Mouse (Mus musculus): ENCODE measurements at regions not wholly inside any gene's neighbourhood (a gene's known extent, or its start where the extent isn't known, plus 50 kb on each side); places are given as distances from the start of the nearest gene placed in this dataset.
"Not testable (repeated sequence)": the region's sequence is repeated elsewhere in the genome, so short reads cannot be mapped to it uniquely, and the experiment has no call there.

DNA sequence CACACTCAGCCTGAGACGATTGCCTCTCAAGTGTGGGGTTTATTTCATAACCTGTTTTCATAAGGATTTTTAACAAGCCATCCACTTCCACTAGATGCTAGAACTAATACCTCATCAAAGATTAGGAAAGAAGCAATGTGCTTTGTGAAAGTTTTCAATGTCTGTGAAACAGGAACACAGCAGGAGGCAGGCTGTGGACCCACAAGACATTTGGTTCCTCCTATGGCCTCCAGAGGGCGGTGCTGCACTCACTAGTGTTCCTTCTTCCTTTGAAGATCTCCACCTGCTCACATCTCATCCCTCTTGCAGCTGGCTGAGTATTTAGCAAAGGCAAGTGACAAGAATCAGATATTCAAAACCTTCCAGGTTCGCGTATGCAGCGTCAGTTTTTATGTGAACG lies 735.6 kb upstream of the Olfr1507 start:
- not testable (repeated sequence) for H3K27ac ChIP-seq (replicated peaks); H3K4me1 ChIP-seq; H3K27me3 ChIP-seq (replicated peaks); H3K4me3 ChIP-seq (replicated peaks); H3K9ac ChIP-seq (replicated peaks); H3K4me2 ChIP-seq; H3K9me3 ChIP-seq (replicated peaks); ATAC-seq (ENCODE audit: low FRiP score); H3K36me3 ChIP-seq
- WGBS: no CpG with 5 or more reads among the region's 6 CpGs

DNA sequence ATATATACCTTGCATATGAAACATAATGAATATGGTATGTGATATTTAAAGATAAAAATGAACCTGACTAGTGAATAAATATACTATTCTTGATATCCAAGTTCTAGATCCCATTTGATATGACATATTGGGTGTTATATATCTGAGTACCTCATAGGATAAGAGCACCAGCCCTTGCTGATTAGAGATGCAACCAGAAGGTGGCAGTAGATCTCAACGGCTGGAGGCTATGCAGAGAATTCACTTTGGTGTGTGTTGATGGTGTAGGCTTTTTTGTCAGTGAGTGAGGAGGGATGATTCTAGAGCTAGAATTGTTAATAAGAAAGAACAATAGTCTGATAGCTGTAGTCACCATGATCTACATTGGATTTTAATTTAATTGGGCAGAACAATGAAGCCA lies 729.2 kb upstream of the Olfr1507 start:
- not testable (repeated sequence) for ATAC-seq (ENCODE audit: low FRiP score); H3K4me3 ChIP-seq (replicated peaks); H3K4me1 ChIP-seq; H3K4me2 ChIP-seq; H3K27me3 ChIP-seq (replicated peaks); H3K36me3 ChIP-seq; H3K9me3 ChIP-seq (replicated peaks); H3K9ac ChIP-seq (replicated peaks); H3K27ac ChIP-seq (replicated peaks)
- no CpG with 5 or more reads among the region's 1 CpGs for WGBS

DNA sequence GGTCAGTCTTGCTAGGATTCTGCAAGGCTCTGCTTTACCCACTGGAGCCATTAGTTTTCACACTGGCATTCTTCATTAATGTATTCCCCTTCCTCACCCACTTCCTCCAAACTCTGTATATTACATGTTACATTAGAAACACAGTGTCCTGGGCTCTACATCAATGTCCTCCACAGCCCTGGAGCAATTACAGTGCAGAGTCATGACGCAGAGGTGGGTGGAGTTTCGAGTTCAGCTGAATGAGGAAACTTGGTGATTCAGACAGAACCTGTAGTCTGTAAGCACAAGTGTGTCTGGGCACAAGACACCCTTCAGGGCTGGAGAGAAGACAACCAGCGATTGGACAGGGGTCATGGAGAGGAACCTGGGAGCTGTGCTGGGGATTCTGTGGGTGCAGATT lies 715.0 kb upstream of the Olfr1507 start:
- not testable (repeated sequence) for H3K27me3 ChIP-seq (replicated peaks); H3K4me3 ChIP-seq (replicated peaks); H3K27ac ChIP-seq (replicated peaks); ATAC-seq (ENCODE audit: low FRiP score); H3K4me1 ChIP-seq; H3K4me2 ChIP-seq; H3K9me3 ChIP-seq (replicated peaks); H3K9ac ChIP-seq (replicated peaks); H3K36me3 ChIP-seq
- WGBS: no CpG with 5 or more reads among the region's 3 CpGs

DNA sequence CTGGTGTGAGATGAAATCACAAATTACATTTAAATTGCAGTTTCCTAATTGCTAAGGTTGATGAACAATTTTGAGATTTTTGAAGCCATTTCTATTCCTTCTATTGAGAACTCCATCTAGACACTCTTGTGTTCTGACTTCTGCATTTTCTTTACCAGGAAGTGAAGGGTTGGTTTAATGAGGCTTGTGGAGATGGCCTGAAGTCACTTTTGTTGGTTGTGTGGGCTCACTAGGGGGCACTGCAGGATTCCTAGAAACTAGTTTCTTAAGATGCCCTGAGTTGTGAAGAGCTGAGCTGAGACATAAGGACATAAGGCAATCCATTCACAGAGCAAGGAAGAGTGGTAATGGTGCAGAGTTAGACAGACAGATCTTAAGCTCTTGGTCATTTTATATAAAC lies 713.7 kb upstream of the Olfr1507 start:
- H3K9me3 ChIP-seq (replicated peaks); H3K4me1 ChIP-seq; H3K36me3 ChIP-seq; H3K27me3 ChIP-seq (replicated peaks); ATAC-seq (ENCODE audit: low FRiP score); H3K27ac ChIP-seq (replicated peaks); H3K9ac ChIP-seq (replicated peaks); H3K4me3 ChIP-seq (replicated peaks); H3K4me2 ChIP-seq: not testable (repeated sequence)

DNA sequence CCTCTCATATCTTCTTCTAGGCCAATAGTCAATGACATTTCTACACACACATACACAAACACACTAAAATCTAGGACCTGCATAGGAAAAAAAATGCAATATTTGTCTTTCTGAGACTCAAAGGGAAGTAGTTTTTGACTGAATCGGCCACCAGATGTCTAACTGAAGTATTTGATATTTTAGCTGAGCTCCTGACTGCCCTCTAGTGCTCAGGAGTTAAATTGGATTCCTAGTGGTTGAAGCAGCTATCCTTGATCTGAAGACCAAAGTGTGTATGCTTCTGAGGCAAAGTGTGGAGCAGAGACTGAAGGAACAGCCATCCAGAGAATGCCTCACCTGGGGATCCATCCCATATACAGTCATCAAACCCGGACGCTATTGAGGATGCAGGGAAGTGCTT lies 695.4 kb upstream of the Olfr1507 start:
- H3K9me3 ChIP-seq (replicated peaks); H3K4me3 ChIP-seq (replicated peaks): not testable (repeated sequence)
- WGBS: no CpG with 5 or more reads among the region's 3 CpGs

DNA sequence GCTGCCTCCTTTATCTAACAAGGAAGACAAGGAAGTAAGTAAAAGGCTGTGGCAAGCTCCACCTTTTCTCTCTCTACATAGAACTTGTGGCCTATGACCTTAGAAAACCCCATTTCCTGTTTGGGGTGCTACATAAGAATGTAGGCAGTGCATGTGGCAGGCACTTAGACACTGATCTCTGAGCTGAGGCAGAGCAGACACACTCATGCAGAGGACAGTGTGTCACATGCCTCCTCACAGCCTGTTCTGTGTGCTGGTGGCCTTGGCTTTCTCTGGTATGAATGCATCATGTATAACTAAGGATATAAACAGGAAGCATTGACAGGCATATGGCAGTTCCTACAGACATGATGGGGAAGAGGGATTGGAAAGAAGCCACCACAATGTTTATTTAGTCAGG lies 678.5 kb upstream of the Olfr1507 start:
- not testable (repeated sequence) for ATAC-seq (ENCODE audit: low FRiP score); H3K9ac ChIP-seq (replicated peaks); H3K36me3 ChIP-seq; H3K4me1 ChIP-seq; H3K27ac ChIP-seq (replicated peaks); H3K9me3 ChIP-seq (replicated peaks); H3K4me2 ChIP-seq; H3K27me3 ChIP-seq (replicated peaks); H3K4me3 ChIP-seq (replicated peaks)

More for the DNA sequence above, 695.4 kb upstream of the Olfr1507 start:
- not testable (repeated sequence) for H3K36me3 ChIP-seq; H3K4me2 ChIP-seq; ATAC-seq (ENCODE audit: low FRiP score); H3K27ac ChIP-seq (replicated peaks); H3K4me1 ChIP-seq; H3K27me3 ChIP-seq (replicated peaks); H3K9ac ChIP-seq (replicated peaks)

DNA sequence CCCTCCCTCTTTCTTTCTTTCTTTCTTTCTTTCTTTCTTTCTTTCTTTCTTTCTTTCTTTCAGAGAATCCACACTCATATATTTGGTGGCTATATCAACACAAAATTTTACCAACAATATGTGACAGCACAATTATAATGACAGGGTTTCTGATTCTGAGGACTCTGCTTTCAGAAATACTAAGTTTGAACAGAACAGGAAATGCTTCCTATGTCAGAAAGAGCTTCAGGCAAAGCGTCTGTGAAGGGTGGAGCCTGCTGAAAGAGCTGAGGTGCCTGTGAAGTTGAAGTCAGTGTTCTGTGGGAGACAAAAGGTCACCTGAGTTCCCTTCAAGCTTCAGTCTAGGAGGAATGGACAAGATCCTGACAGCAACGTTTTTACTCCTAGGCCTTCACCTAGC lies 670.8 kb upstream of the Olfr1507 start:
- WGBS: no CpG with 5 or more reads among the region's 2 CpGs

DNA sequence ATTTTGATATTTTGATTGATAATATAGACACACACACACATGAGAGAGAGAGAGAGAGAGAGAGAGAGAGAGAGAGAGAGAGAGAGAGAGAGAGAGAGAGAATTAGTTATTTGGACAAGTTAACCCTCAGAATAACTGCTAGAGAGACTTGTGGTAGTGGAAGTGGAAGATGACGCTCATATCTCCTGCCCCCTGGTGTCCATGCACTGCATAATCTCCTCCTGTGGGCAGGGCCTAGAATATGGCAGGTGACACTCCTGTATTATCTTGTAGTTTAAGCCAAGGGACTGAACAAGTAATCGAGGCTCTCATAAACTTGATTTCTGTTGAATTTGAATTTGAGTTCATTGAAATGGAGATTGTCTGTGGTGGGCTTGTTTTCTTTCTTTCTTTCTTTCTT lies 663.5 kb upstream of the Olfr1507 start:
- not testable (repeated sequence) for ATAC-seq (ENCODE audit: low FRiP score); H3K4me1 ChIP-seq; H3K27me3 ChIP-seq (replicated peaks); H3K27ac ChIP-seq (replicated peaks); H3K36me3 ChIP-seq; H3K4me2 ChIP-seq; H3K9ac ChIP-seq (replicated peaks); H3K9me3 ChIP-seq (replicated peaks); H3K4me3 ChIP-seq (replicated peaks)
- no CpG with 5 or more reads among the region's 2 CpGs for WGBS

More for the DNA sequence above, 670.8 kb upstream of the Olfr1507 start:
- H3K27me3 ChIP-seq (replicated peaks); ATAC-seq (ENCODE audit: low FRiP score); H3K4me2 ChIP-seq; H3K4me3 ChIP-seq (replicated peaks); H3K4me1 ChIP-seq; H3K36me3 ChIP-seq; H3K27ac ChIP-seq (replicated peaks); H3K9ac ChIP-seq (replicated peaks); H3K9me3 ChIP-seq (replicated peaks): not testable (repeated sequence)

DNA sequence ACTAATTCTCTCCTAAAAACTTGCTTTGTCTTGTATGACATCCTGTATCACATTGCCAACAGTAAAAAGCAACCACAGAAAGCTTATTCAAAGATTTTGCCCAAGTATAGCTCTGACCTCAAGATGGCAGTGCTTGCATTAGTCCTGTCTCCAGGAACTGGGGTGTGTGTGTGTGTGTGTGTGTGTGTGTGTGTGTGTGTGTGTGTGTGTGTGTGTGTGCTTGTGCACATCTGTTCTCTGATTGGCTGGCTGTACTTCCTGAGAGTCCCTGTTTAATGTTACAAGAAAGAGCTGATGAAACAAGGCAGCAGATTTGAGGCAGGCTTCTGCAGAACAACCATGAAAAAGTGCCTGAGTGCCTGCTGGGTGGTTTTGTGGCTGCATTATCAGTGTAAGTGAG lies 639.2 kb upstream of the Olfr1507 start:
- not testable (repeated sequence) for H3K4me2 ChIP-seq; H3K4me3 ChIP-seq (replicated peaks)

DNA sequence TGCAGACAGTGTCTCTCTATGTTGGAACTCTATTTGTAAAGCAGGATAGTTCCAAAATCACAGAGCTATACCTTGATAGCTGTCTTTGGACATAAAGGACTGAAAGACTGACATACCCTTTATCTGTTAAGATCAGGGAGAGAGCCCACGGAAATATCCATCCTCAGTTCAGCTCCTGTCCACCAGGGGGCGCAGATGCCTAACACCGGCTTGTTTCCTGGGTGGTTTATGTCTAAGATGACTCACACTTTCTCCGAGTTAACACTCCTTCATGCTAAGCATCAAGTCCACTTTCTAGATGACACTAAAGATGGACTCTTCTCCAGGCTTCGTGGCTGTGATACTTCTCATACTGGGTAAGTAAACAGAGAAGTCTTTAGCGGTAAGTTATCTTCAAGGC lies 636.8 kb upstream of the Olfr1507 start:
- H3K4me3 ChIP-seq (replicated peaks); H3K4me1 ChIP-seq; ATAC-seq (ENCODE audit: low FRiP score); H3K9me3 ChIP-seq (replicated peaks); H3K36me3 ChIP-seq; H3K4me2 ChIP-seq; H3K27me3 ChIP-seq (replicated peaks); H3K27ac ChIP-seq (replicated peaks); H3K9ac ChIP-seq (replicated peaks): not testable (repeated sequence)
- WGBS: 34% methylated on average over 6 of the region's 6 CpGs

More for the DNA sequence above, 639.2 kb upstream of the Olfr1507 start:
- not testable (repeated sequence) for H3K9ac ChIP-seq (replicated peaks); H3K27ac ChIP-seq (replicated peaks); ATAC-seq (ENCODE audit: low FRiP score); H3K27me3 ChIP-seq (replicated peaks); H3K4me1 ChIP-seq; H3K36me3 ChIP-seq; H3K9me3 ChIP-seq (replicated peaks)

DNA sequence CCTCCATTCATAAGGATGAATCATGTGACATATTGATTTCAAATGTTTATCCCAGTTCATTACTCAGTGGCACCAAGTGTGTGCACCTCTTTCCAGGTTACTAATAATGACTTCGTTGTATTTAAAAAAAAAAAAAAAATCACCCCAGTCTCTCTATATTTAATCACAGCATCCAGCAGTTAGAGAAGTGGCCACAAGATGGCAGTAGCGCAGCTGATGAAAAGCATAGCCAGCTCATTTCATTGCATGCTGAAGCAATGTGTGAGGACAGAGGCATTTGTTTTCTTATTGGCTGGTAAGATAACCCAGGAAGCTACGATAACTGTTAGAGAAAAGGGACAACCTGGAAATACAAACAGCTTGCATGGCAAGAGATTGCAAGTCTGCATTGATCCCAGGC lies 626.2 kb upstream of the Olfr1507 start:
- not testable (repeated sequence) for H3K27ac ChIP-seq (replicated peaks)
- WGBS: 23% methylated on average over 2 of the region's 3 CpGs
- ATAC-seq (ENCODE audit: low FRiP score): peak; percentile 55; the same call in 1 of the 2 replicates

DNA sequence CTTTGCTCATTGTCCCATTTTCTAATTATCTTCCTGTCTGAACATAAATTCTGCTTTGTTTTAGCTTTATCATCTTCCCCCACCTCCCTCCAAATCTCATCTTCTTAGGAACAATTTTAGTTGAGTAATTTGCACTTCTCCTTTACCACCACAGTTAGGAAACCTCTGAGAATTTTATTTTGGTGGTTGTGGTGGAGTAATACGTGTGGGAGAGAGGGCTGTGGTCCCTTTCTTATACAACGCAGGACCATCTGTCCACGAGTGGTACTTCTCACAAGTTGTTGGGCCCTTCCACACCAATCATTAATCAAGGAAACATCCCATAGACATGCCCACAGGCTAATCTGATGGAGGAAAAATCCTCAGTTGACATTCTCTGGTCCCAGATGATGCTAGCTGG lies 614.2 kb upstream of the Olfr1507 start:
- H3K4me1 ChIP-seq; ATAC-seq (ENCODE audit: low FRiP score); H3K9ac ChIP-seq (replicated peaks); H3K9me3 ChIP-seq (replicated peaks); H3K4me3 ChIP-seq (replicated peaks); H3K4me2 ChIP-seq; H3K36me3 ChIP-seq; H3K27ac ChIP-seq (replicated peaks); H3K27me3 ChIP-seq (replicated peaks): not testable (repeated sequence)
- WGBS: 86% methylated on average over 3 of the region's 3 CpGs

More for the DNA sequence above, 626.2 kb upstream of the Olfr1507 start:
- not testable (repeated sequence) for H3K4me2 ChIP-seq; H3K4me3 ChIP-seq (replicated peaks); H3K9me3 ChIP-seq (replicated peaks); H3K36me3 ChIP-seq; H3K4me1 ChIP-seq; H3K27me3 ChIP-seq (replicated peaks); H3K9ac ChIP-seq (replicated peaks)

DNA sequence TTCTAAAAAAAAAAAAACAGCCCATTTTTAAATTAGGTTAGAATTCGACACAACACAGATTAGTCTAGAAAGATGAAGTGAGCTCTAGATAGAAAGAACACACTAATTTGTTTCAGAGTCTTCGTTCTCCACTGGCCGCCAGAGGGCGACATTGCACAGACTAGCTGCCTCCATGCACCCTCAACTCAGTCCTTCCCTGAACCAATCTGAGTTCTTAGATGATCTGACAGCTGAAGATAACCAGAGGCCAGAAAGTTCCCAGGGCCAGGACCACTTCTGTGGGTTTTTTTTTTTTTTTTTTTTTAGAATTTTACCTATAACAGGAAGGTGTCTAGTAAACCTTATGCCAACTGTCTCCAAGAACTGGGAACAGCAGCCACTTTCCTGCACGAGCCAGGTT lies 605.8 kb upstream of the Olfr1507 start:
- not testable (repeated sequence) for H3K4me1 ChIP-seq; H3K4me3 ChIP-seq (replicated peaks); H3K4me2 ChIP-seq; H3K27ac ChIP-seq (replicated peaks); H3K9me3 ChIP-seq (replicated peaks); H3K36me3 ChIP-seq; ATAC-seq (ENCODE audit: low FRiP score); H3K9ac ChIP-seq (replicated peaks); H3K27me3 ChIP-seq (replicated peaks)
- WGBS: 42% methylated on average over 5 of the region's 5 CpGs

All from neural tube, embryonic 15.5 days (tissue).